Mouse (Mus musculus) cerebellum, adult 2 months (tissue): ENCODE measurements around the gene Cilp2.

Experiments used
- CTCF ChIP-seq: fragments of 200-500 bp; IDR thresholded peaks from 2 replicates; pipeline ENCODE4 v1.5.1; 2011; ENCODE audit warnings: low read depth, mild to moderate bottlenecking, control low read depth, low read length, moderate library complexity, borderline replicate concordance; ENCODE audit not compliant: insufficient read depth
- POLR2A ChIP-seq: fragments of 200-500 bp; IDR thresholded peaks from 2 replicates; pipeline ENCODE4 v1.6.1; 2011; ENCODE audit warnings: low read length, control low read depth, borderline replicate concordance; ENCODE audit not compliant: insufficient read depth

GRCm38 (mm10) chr8:69888244-69888866, 868 bp upstream of the Cilp2 start:
- no peak for TF ChIP-seq CTCF
- no peak for TF ChIP-seq POLR2A
